Mouse (Mus musculus) heart, embryonic 13.5 days (tissue): ENCODE results near the gene Bcas3. TPM values are rescaled to one million over a fixed set of nuclear protein-coding genes. Genes with fewer than 3 reads are reported as not detected.
A peak's percentile ranks its signal among the peaks of the same experiment; 100 is the strongest.

Experiments used
- ATAC-seq: fragments of 200-750 bp; cut with Nextera tagmentation; 2 replicates; pipeline ENCODE4 v1.8.0; 2017; ENCODE audit warnings: moderate TSS enrichment; ENCODE audit not compliant: insufficient number of reproducible peaks, low FRiP score, low TSS enrichment; ENCODE audit errors: extremely low read depth
- H3K27ac ChIP-seq: fragments of 300-500 bp; sonication (generic); replicated peaks from 2 replicates; pipeline ENCODE4 v1.5.1; 2015; ENCODE audit warnings: moderate library complexity, mild to moderate bottlenecking, inconsistent platforms
- H3K27me3 ChIP-seq: fragments of 300-500 bp; sonication (generic); replicated peaks from 2 replicates; pipeline ENCODE4 v1.6.1; 2015; ENCODE audit warnings: mild to moderate bottlenecking, inconsistent platforms
- H3K36me3 ChIP-seq: fragments of 300-500 bp; sonication (generic); 2 replicates; pipeline ENCODE4 v1.6.1; 2015; ENCODE audit warnings: mild to moderate bottlenecking, inconsistent platforms
- H3K4me1 ChIP-seq: fragments of 300-500 bp; sonication (generic); 2 replicates; pipeline ENCODE4 v1.6.1; 2015; ENCODE audit warnings: inconsistent platforms
- H3K4me2 ChIP-seq: fragments of 300-500 bp; sonication (generic); 2 replicates; pipeline ENCODE4 v1.6.1; 2015; ENCODE audit warnings: inconsistent platforms, mild to moderate bottlenecking, moderate library complexity
- H3K4me3 ChIP-seq: fragments of 300-500 bp; sonication (generic); 2 replicates; pipeline ENCODE4 v1.5.1; 2015; ENCODE audit warnings: moderate library complexity, mild to moderate bottlenecking, inconsistent platforms
- H3K9ac ChIP-seq: fragments of 300-500 bp; sonication (generic); 2 replicates; pipeline ENCODE4 v1.6.1; 2015; ENCODE audit warnings: inconsistent platforms, mild to moderate bottlenecking, moderate library complexity
- H3K9me3 ChIP-seq: fragments of 300-500 bp; sonication (generic); 2 replicates; pipeline ENCODE4 v1.6.1; 2016; ENCODE audit warnings: inconsistent platforms
- WGBS: fragments of 180-500 bp; shearing (Covaris S2); methylation state at CpG from one replicate; pipeline ENCODE4 v1.1.7; 2015; ENCODE audit warnings: mixed read lengths; 5-methylcytosine and 5-hydroxymethylcytosine counted together
- polyA plus RNA-seq: library from polyadenylated mRNA; unstranded; fragments of >200 nt; fragmentation: Nextera tagmentation; extraction: Ambion mirVana; gene quantifications from 2 replicates; pipeline ENCODE4 v1.2.1, GENCODE M21; 2015

Gene Bcas3
- polyA plus RNA-seq, 1 experiment from 2014 or later, result 18.3 TPM

- no peaks in the 10 kb centered on the region for H3K36me3 ChIP-seq
- peaks cover 3% of the 10 kb centered on the region; the same call in 1 of the 2 replicates for H3K4me1 ChIP-seq
- no peak overlapping the region for H3K9ac ChIP-seq
- no peak for ATAC-seq
- H3K27me3 ChIP-seq, result no peaks in the 10 kb centered on the region
- H3K27ac ChIP-seq, result no peak overlapping the region
- H3K4me2 ChIP-seq, result no peak overlapping the region
- 18% methylated on average over 4 of the region's 4 CpGs for WGBS
- H3K4me3 ChIP-seq, result no peak overlapping the region
- no peaks in the 10 kb centered on the region for H3K9me3 ChIP-seq
These were observed 29.1 kb downstream of the Bcas3 start for GRCm38 (mm10) chr11:85382055-85382454.

- Histone ChIP-seq H3K36me3 (no peaks in the 10 kb centered on the region), H3K4me2 (no peak overlapping the region), H3K9ac (no peak overlapping the region), H3K27ac (no peak overlapping the region), H3K9me3 (no peaks in the 10 kb centered on the region), H3K27me3 (no peaks in the 10 kb centered on the region), H3K4me1 (no peaks in the 10 kb centered on the region), H3K4me3 (no peak overlapping the region)
- no peak for ATAC-seq
- WGBS, result 72% methylated on average over 7 of the region's 7 CpGs
These were observed 31.2 kb downstream of the Bcas3 start for GRCm38 (mm10) chr11:85383975-85384821.

GRCm38 (mm10) chr11:85392179-85392863 lies 39.4 kb downstream of the Bcas3 start:
- Histone ChIP-seq H3K27ac (peak overlapping the region; percentile 3; the same call in 1 of the 2 replicates), H3K9ac (no peak overlapping the region), H3K4me2 (no peak overlapping the region), H3K4me1 (peaks cover 12% of the 10 kb centered on the region; the same call in 1 of the 2 replicates), H3K4me3 (no peak overlapping the region), H3K27me3 (no peaks in the 10 kb centered on the region), H3K9me3 (no peaks in the 10 kb centered on the region), H3K36me3 (no peaks in the 10 kb centered on the region)
- 70% methylated on average over 12 of the region's 12 CpGs for WGBS
- no peak for ATAC-seq

GRCm38 (mm10) chr11:85392864-85393220 lies 39.9 kb downstream of the Bcas3 start:
- H3K4me2 ChIP-seq, result no peak overlapping the region
- H3K4me3 ChIP-seq, result no peak overlapping the region
- no peak overlapping the region for H3K9ac ChIP-seq
- WGBS, result 67% methylated on average over 9 of the region's 9 CpGs
- peak overlapping the region; percentile 3; the same call in 1 of the 2 replicates for H3K27ac ChIP-seq
- no peaks in the 10 kb centered on the region for H3K9me3 ChIP-seq
- no peak for ATAC-seq
- H3K4me1 ChIP-seq, result peaks cover 12% of the 10 kb centered on the region; the same call in 1 of the 2 replicates
- no peaks in the 10 kb centered on the region for H3K27me3 ChIP-seq
- H3K36me3 ChIP-seq, result no peaks in the 10 kb centered on the region

GRCm38 (mm10) chr11:85393990-85394389 lies 41.0 kb downstream of the Bcas3 start:
- ATAC-seq, result no peak
- no peak overlapping the region for H3K9ac ChIP-seq
- no peaks in the 10 kb centered on the region for H3K36me3 ChIP-seq
- WGBS, result 58% methylated on average over 3 of the region's 3 CpGs
- H3K4me2 ChIP-seq, result no peak overlapping the region
- peaks cover 12% of the 10 kb centered on the region; the same call in 1 of the 2 replicates for H3K4me1 ChIP-seq
- no peak overlapping the region for H3K4me3 ChIP-seq
- H3K27me3 ChIP-seq, result no peaks in the 10 kb centered on the region
- H3K9me3 ChIP-seq, result no peaks in the 10 kb centered on the region
- H3K27ac ChIP-seq, result no peak overlapping the region

- Histone ChIP-seq H3K27me3 (no peaks in the 10 kb centered on the region), H3K36me3 (no peaks in the 10 kb centered on the region), H3K27ac (no peak overlapping the region), H3K4me2 (no peak overlapping the region), H3K4me1 (peaks cover 12% of the 10 kb centered on the region; the same call in 1 of the 2 replicates), H3K9me3 (no peaks in the 10 kb centered on the region), H3K9ac (no peak overlapping the region), H3K4me3 (no peak overlapping the region)
- 57% methylated on average over 7 of the region's 7 CpGs for WGBS
- no peak for ATAC-seq
These were observed 42.4 kb downstream of the Bcas3 start for GRCm38 (mm10) chr11:85395361-85395760.

DNA sequence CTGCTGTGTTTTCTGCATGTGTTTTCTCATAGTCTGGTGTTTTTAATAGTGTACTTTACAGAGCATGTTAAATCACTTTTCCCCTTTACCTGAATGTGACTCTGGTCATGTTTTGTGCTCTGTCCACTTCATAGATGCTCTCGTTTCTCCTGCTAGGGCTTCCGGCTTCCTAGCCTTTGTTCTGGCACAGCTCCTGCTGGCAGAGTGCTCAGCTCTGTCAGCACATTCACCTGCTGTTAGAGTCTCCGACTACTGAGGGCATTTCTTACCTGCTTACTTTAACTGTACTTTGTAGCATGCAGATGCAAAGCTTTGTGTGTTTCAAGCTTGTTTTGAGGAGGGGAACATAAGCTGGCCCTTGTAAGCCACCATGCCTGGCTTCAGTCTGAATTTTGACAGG lies 53.6 kb downstream of the Bcas3 start:
- Histone ChIP-seq H3K36me3 (no peaks in the 10 kb centered on the region), H3K9ac (no peak overlapping the region), H3K27me3 (no peaks in the 10 kb centered on the region), H3K4me2 (no peak overlapping the region), H3K9me3 (no peaks in the 10 kb centered on the region), H3K4me1 (no peaks in the 10 kb centered on the region), H3K4me3 (no peak overlapping the region), H3K27ac (no peak overlapping the region)
- 46% methylated on average over 3 of the region's 3 CpGs for WGBS
- ATAC-seq, result no peak

- H3K4me3 ChIP-seq, result no peak overlapping the region
- 66% methylated on average over 3 of the region's 3 CpGs for whole genome bisulfite sequencing
- H3K9me3 ChIP-seq, result no peaks in the 10 kb centered on the region
- H3K36me3 ChIP-seq, result no peaks in the 10 kb centered on the region
- no peak overlapping the region for H3K9ac ChIP-seq
- no peaks in the 10 kb centered on the region for H3K27me3 ChIP-seq
- no peak overlapping the region for H3K27ac ChIP-seq
- no peaks in the 10 kb centered on the region for H3K4me1 ChIP-seq
- ATAC-seq, result no peak
- H3K4me2 ChIP-seq, result no peak overlapping the region
These were observed 54.7 kb downstream of the Bcas3 start for GRCm38 (mm10) chr11:85407700-85408099.

GRCm38 (mm10) chr11:85412319-85412718 lies 59.4 kb downstream of the Bcas3 start:
- Histone ChIP-seq H3K27me3 (no peaks in the 10 kb centered on the region), H3K4me2 (no peak overlapping the region), H3K9me3 (no peaks in the 10 kb centered on the region), H3K4me1 (no peaks in the 10 kb centered on the region), H3K36me3 (no peaks in the 10 kb centered on the region), H3K27ac (no peak overlapping the region), H3K9ac (no peak overlapping the region), H3K4me3 (no peak overlapping the region)
- ATAC-seq, result no peak
- WGBS, result 44% methylated on average over 7 of the region's 7 CpGs

- Histone ChIP-seq H3K4me1 (no peaks in the 10 kb centered on the region), H3K27me3 (no peaks in the 10 kb centered on the region), H3K4me3 (no peak overlapping the region), H3K9me3 (no peaks in the 10 kb centered on the region), H3K9ac (no peak overlapping the region), H3K4me2 (no peak overlapping the region), H3K27ac (no peak overlapping the region), H3K36me3 (no peaks in the 10 kb centered on the region)
- 98% methylated on average over 1 of the region's 1 CpGs for WGBS
- no peak for ATAC-seq
These were observed 61.5 kb downstream of the Bcas3 start for GRCm38 (mm10) chr11:85414476-85414875.

DNA sequence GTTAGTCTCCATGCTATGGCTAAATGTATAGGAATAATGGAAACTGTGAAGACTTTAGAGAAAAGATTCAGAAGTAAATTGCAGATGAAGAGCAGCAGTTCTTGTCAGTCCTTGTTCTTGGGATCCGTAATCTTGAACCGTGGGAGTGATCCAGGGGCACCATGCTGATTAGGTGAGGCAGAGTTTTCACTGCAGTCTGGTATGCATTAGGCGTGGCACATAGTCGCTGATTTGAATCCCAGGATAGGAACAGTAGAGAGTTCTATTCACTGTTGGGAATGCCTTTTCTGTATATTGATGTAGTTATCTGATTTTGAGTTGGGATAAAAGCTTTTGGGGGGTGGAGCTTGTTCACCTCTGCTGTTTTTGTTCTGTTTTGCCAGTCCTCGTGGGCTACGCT lies 74.4 kb downstream of the Bcas3 start:
- ATAC-seq, result no peak
- Histone ChIP-seq H3K4me3 (no peak overlapping the region), H3K9me3 (no peaks in the 10 kb centered on the region), H3K4me1 (peaks cover 11% of the 10 kb centered on the region), H3K9ac (no peak overlapping the region), H3K4me2 (no peak overlapping the region), H3K27ac (no peak overlapping the region), H3K27me3 (no peaks in the 10 kb centered on the region), H3K36me3 (no peaks in the 10 kb centered on the region)
- 57% methylated on average over 6 of the region's 6 CpGs for WGBS
